Mouse (Mus musculus) lung, adult 2 months (tissue): ENCODE data around the gene Serpine2.

Experiments used
- CTCF ChIP-seq: fragments of 200-500 bp; IDR thresholded peaks from 2 replicates; pipeline ENCODE4 v1.5.1; 2011; ENCODE audit warnings: mild to moderate bottlenecking, low read length, control low read depth; ENCODE audit not compliant: insufficient read depth
- POLR2A ChIP-seq: fragments of 200-500 bp; IDR thresholded peaks from 2 replicates; pipeline ENCODE4 v1.6.1; 2011; ENCODE audit warnings: low read depth, mild to moderate bottlenecking, control low read depth, low read length, borderline replicate concordance; ENCODE audit errors: extremely low read depth

DNA sequence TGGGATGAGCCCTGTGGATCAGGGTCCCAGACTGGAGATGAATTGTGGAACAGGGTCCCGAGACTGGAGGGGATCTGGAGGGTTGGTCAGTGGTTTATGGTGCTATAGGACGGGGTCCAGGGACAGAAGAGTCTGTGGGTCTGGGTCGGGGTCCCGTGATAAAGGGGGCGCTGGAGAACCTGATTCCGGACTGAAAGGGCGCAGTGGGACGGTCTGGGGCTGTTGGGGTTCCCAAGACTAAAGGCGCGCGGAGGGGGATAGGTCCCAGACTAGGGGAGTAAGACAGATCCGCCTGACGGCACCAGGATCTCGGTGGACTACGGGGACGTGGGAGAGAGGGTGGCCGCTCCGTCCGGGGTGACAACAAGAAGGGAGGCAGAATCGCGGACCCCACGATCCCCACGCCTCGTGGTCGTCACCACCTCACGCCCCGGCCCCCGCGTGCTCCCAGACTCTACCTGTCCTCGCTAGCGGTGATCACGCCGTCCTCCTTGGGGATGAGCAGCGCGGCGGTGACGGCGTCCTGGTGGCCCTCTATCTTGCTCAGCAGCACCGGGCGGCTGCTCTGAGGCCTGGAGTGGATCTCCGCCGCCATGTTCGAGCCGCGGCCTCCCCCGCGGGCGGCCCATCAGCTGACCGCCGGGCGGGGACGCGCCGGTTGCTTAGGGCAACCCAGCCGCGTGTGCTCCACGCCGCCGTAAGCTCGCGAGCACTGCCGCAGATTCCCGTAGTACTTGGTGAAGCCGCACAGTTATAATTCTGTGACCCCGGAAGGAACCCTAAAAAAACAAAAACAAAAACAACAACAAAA lies 99.7 kb downstream of the Serpine2 start:
- TF ChIP-seq POLR2A (peak; percentile 54; the same call in 1 of the 2 replicates), CTCF (no peak)
